Mouse (Mus musculus) neural tube, embryonic 11.5 days (tissue): Measurements from ENCODE around the gene Pced1b. TPM values are rescaled to one million over a fixed set of nuclear protein-coding genes. Genes with fewer than 3 reads are reported as not detected.
"Not testable (repeated sequence)": the region's sequence is repeated elsewhere in the genome, so short reads cannot be mapped to it uniquely, and the experiment has no call there.

Experiments
- ATAC-seq: fragments of 200-750 bp; cut with Nextera tagmentation; 2 replicates; pipeline ENCODE4 v1.8.0; 2017; ENCODE audit warnings: moderate number of reproducible peaks, mild to moderate bottlenecking, moderate TSS enrichment, moderate library complexity; ENCODE audit not compliant: insufficient read depth, low FRiP score, low TSS enrichment
- DNase-seq: peaks from one replicate; pipeline ENCODE4 v3.0.0-alpha.2; 2015; ENCODE audit warnings: low spot score
- H3K27ac ChIP-seq: fragments of 300-500 bp; sonication (generic); 2 replicates; pipeline ENCODE4 v1.5.1; 2014; ENCODE audit warnings: low read depth, mild to moderate bottlenecking, low read length
- H3K27me3 ChIP-seq: fragments of 300-500 bp; sonication (generic); 2 replicates; pipeline ENCODE4 v1.6.1; 2014; ENCODE audit warnings: mild to moderate bottlenecking, low read length, mixed read lengths; ENCODE audit not compliant: control insufficient read depth, insufficient read depth
- H3K36me3 ChIP-seq: fragments of 300-500 bp; sonication (generic); 2 replicates; pipeline ENCODE4 v1.6.1; 2014; ENCODE audit warnings: mild to moderate bottlenecking, low read length, moderate library complexity, mixed read lengths; ENCODE audit not compliant: control insufficient read depth, insufficient read depth
- H3K4me1 ChIP-seq: fragments of 300-500 bp; sonication (generic); 2 replicates; pipeline ENCODE4 v1.6.1; 2014; ENCODE audit warnings: low read length, mixed read lengths; ENCODE audit not compliant: control insufficient read depth, insufficient read depth
- H3K4me2 ChIP-seq: fragments of 300-500 bp; sonication (generic); 2 replicates; pipeline ENCODE4 v1.6.1; 2014; ENCODE audit warnings: low read depth, mild to moderate bottlenecking, moderate library complexity
- H3K4me3 ChIP-seq: fragments of 300-500 bp; sonication (generic); 2 replicates; pipeline ENCODE4 v1.5.1; 2014; ENCODE audit warnings: low read depth, low read length
- H3K9ac ChIP-seq: fragments of 300-500 bp; sonication (generic); 2 replicates; pipeline ENCODE4 v1.6.1; 2014; ENCODE audit warnings: mild to moderate bottlenecking, low read length
- H3K9me3 ChIP-seq: fragments of 300-500 bp; sonication (generic); 2 replicates; pipeline ENCODE4 v1.6.1; 2016; ENCODE audit warnings: low read length; ENCODE audit not compliant: control insufficient read depth
- WGBS: fragments of 180-500 bp; shearing (Covaris S2); extraction: QIAGEN DNeasy Blood & Tissue Kit; methylation state at CpG from one replicate; pipeline ENCODE4 v1.1.7; 2014; 5-methylcytosine and 5-hydroxymethylcytosine counted together
- polyA plus RNA-seq: library from polyadenylated mRNA; unstranded; fragments of >200 nt; fragmentation: Nextera tagmentation; extraction: Ambion mirVana; gene quantifications from 2 replicates; pipeline ENCODE4 v1.2.1, GENCODE M21; 2014

Gene Pced1b
- polyA plus RNA-seq = 3.6 and 5.3 TPM in 2 replicates

DNA sequence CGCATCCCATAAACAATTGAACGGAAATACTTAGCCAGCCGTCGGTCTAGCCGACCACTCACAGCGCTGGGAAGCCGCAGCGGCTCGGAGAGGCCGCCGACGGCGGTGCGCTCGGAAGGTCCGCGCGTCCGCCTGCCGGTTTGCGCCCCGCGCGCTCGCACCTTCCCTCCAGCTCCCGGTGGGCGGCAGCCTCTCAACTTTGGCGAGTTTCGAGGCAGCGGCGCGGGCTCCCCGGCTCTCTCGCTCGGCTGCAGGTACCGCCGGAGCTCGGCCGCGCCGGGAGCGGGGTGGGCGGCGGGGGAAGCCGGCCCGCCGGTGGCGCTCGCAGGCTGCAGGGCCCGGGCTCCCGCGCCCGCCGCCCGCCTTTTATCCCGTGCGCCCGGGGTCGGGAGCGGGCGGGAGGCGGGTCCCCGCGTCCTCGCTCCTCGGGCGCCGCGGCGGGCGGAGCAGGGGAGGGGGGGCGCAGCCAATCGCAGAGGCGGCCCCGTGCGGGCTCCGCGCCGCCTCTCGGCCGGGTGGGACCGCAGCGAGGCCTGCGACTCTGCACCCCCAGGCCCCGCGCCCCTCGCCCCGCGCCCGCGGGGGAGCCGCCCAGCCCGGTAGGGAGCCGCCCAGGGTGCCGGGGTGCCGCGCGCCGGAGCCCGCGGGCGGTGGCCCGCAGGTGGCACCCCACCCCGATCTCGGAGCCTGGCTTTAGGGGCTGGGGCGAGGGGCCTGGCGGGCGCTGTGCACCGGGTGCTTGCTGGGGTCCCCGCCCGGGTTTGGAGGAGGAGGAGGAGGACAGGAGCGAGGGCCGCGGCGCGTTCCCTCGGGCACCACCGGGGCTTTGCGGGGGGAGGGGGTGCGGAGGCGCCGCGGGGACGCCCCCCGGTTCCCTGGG, at the start of gene Pced1b, which contains the start of gene Amigo2:
Gene Pced1b (plus strand): TSS at position 197 of the 880 bp plus-strand sequence.
Gene Amigo2 (minus strand): TSS at position 377 of the 880 bp plus-strand sequence.
- ATAC-seq (peak; percentile 94), DNase-seq (peak; percentile 76)
- Histone ChIP-seq H3K9me3 (no peaks in the 10 kb centered on the region), H3K4me1 (0 out of 2 replicates have a peak, but pooled peaks cover 5% of the 10 kb centered on the region), H3K27ac (peak within 1 kb of the TSS; percentile 75), H3K27me3 (peaks cover 6% of the 10 kb centered on the region; the same call in 1 of the 2 replicates), H3K4me3 (peak within 1 kb of the TSS; percentile 85), H3K36me3 (no peaks in the 10 kb centered on the region), H3K4me2 (peak within 1 kb of the TSS; percentile 87), H3K9ac (peak within 1 kb of the TSS; percentile 90)
- WGBS = under 1% methylated on average over 105 of the region's 125 CpGs

DNA sequence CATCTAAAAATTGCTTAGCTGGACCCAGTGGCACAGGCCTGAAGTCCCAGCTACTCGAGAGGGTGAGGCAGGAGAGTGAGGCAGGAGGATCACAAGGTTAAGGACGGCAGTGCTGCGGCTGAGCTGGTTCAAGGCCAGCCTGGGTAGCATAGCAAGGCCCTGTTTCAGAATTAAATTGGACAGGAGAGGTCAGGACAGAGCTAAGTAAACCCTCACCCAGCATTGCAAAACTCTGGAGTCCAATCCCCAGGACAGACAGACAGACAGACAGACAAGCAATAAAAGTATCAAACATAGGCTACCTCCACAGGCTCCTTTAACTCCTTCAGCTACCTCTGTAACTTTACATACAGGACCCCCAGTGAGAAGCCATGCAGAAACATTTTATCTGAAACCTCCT, 42.0 kb upstream of the Pced1b start:
- Histone ChIP-seq H3K4me2 (no peak overlapping the region), H3K9me3 (no peaks in the 10 kb centered on the region), H3K36me3 (no peaks in the 10 kb centered on the region), H3K9ac (no peak overlapping the region), H3K27me3 (no peaks in the 10 kb centered on the region), H3K4me3 (no peak overlapping the region), H3K4me1 (no peaks in the 10 kb centered on the region), H3K27ac (no peak overlapping the region)
- 86% methylated on average over 3 of the region's 3 CpGs for WGBS
- ATAC-seq = no peak
- DNase-seq = no peak

DNA sequence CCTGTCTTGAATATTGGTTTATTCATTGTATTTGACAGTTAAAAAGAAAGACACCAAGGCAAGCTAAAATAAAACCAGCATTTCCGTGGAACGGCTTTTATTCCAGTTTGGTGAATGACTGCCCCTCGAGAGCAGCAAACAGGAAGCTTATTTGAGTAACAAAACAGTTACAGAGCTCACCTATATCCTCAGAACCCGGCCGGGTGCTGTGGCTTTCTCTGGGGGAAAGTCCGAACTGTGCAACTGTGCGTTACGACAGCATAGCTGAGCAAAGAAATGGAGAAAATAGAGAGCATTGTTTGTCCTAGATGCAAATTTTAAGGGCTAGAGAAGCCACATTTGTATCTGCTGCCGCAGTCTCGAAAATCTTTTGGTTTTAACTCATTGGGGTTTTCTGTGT, 41.1 kb upstream of the Pced1b start:
- 91% methylated on average over 10 of the region's 10 CpGs for WGBS

DNA sequence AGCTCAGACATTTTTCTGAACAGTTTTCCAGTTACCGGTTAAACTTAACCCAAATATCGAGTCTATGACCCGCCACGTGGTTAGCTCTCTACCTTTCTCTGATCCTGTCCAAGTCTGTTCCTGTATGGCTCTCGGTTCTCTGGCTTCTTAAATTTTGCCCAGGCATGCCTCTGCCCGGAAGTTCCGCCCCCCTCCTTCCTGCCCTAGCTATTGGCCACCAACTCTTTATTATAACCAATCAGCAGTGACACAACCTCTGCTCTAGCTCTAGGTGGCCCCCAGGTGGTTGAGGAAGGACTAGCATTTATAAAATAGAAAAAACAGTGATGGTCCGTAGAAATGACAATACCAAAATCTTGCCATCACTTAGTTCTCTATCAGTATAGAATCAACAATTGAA, 40.4 kb upstream of the Pced1b start:
- WGBS = 94% methylated on average over 8 of the region's 8 CpGs
- Histone ChIP-seq H3K9ac (no peak overlapping the region), H3K27ac (no peak overlapping the region), H3K4me1 (no peaks in the 10 kb centered on the region), H3K27me3 (no peaks in the 10 kb centered on the region), H3K9me3 (no peaks in the 10 kb centered on the region), H3K4me3 (no peak overlapping the region), H3K4me2 (no peak overlapping the region), H3K36me3 (no peaks in the 10 kb centered on the region)
- ATAC-seq = no peak
- no peak for DNase-seq

More for the DNA sequence above, 41.1 kb upstream of the Pced1b start:
- Histone ChIP-seq H3K36me3 (no peaks in the 10 kb centered on the region), H3K4me1 (no peaks in the 10 kb centered on the region), H3K27ac (no peak overlapping the region), H3K4me3 (no peak overlapping the region), H3K9ac (no peak overlapping the region), H3K4me2 (no peak overlapping the region), H3K9me3 (no peaks in the 10 kb centered on the region), H3K27me3 (no peaks in the 10 kb centered on the region)
- ATAC-seq = no peak
- DNase-seq = no peak

DNA sequence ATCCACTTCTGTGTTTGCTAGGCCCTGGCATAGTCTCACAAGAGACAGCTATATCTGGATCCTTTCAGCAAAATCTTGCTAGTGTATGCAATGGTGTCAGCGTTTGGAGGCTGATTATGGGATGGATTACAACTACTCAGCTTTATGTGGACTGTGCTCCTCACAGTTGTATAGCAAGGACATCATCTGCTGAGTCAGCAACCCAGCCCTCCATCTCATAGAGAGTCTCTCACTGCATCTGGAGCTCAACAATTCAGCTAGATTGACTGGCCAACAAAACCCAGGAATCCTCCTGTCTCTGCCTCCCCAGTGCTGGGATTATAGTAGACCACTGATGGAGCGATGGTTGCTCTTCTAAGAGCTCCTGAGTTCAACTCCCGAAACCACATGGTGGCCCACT, 37.2 kb upstream of the Pced1b start:
- ATAC-seq, H3K4me3 ChIP-seq, H3K36me3 ChIP-seq, H3K27ac ChIP-seq, DNase-seq, H3K9me3 ChIP-seq, H3K4me2 ChIP-seq, H3K9ac ChIP-seq, H3K4me1 ChIP-seq, H3K27me3 ChIP-seq: not testable (repeated sequence)
- WGBS = 78% methylated on average over 3 of the region's 3 CpGs

DNA sequence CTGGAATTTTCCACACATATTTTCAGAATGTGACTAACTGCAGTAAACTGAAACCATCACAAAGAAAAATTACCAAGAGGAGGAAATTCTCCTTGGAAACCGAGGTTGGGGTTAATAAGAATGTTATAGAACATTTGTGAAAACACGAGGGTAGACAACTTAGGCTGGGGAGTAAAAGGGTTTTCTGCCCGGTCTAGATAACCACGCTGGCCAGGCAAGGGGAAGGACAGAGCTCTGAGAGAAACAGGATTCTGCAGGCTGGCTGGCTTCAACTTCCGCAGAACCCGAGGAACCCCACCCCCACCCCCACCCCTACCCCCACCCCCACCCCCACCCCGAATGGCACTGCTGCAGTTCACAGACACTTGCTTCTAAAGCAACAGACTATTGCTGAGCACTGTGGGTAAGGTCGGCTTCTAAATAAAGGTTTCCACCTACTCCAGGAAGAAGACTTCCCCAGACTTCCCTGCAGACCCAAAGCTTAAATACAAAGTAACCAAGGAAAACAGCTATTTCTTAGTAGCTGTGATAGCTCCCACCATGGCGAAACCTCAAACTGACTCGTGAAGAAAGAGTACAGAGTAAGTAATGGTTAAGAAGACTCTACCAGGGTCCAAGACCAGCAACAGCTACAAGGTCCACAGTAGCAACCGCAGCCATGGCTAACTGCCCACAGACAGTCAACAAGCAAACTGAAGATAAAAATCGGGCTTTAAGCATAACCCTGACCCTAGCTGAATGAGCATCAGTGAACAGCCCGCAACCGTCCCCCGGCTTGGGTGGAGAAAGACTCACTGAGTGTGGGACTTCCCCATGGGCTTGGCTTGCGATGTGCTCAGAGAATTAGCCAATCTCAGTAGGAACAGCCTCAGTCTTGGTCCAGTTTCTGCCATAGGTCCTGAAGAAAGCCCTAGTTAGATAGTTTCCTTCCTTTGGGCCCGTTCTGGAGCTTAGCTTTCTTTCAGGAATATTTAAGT, 34.1 kb upstream of the Pced1b start:
- Histone ChIP-seq H3K36me3 (no peaks in the 10 kb centered on the region), H3K27me3 (no peaks in the 10 kb centered on the region), H3K9me3 (no peaks in the 10 kb centered on the region), H3K4me3 (no peak overlapping the region), H3K9ac (no peak overlapping the region), H3K27ac (no peak overlapping the region), H3K4me2 (no peak overlapping the region), H3K4me1 (no peaks in the 10 kb centered on the region)
- no peak for DNase-seq
- 85% methylated on average over 17 of the region's 17 CpGs for WGBS
- no peak for ATAC-seq

DNA sequence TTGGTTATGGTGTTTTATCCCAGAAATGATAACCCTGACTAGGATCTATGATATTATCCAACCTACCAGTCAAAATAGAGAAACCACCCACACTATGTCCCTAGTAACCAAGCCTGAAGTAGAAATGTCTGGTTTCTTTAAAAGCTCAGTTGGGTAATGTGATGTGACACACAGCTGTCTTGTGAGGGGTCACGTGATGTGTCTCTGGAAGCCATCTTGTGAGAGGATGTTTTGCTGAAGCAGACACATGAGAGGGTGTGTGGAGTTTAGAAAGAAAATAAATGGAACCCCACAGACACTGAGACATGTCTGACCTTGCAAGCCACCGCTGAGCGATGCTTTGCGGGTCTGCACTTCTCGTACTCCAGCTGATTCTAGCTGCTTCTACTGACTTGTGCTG, 30.1 kb upstream of the Pced1b start:
- no peaks in the 10 kb centered on the region for H3K9me3 ChIP-seq
- H3K4me2 ChIP-seq = no peak overlapping the region
- H3K4me3 ChIP-seq = no peak overlapping the region
- DNase-seq = no peak
- no peak overlapping the region for H3K9ac ChIP-seq
- ATAC-seq = no peak
- H3K36me3 ChIP-seq = no peaks in the 10 kb centered on the region
- no peak overlapping the region for H3K27ac ChIP-seq
- 94% methylated on average over 5 of the region's 5 CpGs for WGBS
- H3K27me3 ChIP-seq = no peaks in the 10 kb centered on the region
- no peaks in the 10 kb centered on the region for H3K4me1 ChIP-seq

DNA sequence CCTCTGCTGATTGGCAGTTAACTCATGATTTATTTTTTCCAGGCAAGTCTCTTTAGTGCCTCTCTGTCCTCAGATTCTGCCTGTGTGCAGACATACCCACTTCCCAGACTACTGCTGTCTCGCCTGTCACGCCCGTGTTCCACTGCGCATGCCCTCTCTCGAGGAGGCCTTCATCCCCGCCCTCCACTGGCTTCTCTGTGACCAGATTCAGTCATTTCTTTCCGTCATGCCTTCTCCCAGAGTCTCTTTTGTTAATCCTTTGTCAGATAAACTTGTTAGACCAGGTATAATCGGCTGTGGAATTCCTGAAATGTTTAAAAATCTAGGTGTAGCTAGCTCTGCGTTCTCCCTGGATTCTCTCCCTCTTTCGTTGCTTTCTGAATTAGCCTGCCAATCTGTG, 23.5 kb upstream of the Pced1b start:
- ATAC-seq (no peak), DNase-seq (no peak)
- Histone ChIP-seq H3K27ac (no peak overlapping the region), H3K27me3 (no peaks in the 10 kb centered on the region), H3K4me2 (no peak overlapping the region), H3K36me3 (no peaks in the 10 kb centered on the region), H3K9ac (no peak overlapping the region), H3K4me3 (no peak overlapping the region), H3K4me1 (no peaks in the 10 kb centered on the region), H3K9me3 (no peaks in the 10 kb centered on the region)
- WGBS = 86% methylated on average over 10 of the region's 10 CpGs
